Mouse (Mus musculus) right cerebral cortex, adult 18-20 months (tissue): ENCODE data around the gene Ap1g2.

Experiments used
- DNase-seq: peaks from one replicate; pipeline ENCODE4 v3.0.0; 2022; ENCODE audit warnings: mixed read lengths

Ap1g2 gene

DNA sequence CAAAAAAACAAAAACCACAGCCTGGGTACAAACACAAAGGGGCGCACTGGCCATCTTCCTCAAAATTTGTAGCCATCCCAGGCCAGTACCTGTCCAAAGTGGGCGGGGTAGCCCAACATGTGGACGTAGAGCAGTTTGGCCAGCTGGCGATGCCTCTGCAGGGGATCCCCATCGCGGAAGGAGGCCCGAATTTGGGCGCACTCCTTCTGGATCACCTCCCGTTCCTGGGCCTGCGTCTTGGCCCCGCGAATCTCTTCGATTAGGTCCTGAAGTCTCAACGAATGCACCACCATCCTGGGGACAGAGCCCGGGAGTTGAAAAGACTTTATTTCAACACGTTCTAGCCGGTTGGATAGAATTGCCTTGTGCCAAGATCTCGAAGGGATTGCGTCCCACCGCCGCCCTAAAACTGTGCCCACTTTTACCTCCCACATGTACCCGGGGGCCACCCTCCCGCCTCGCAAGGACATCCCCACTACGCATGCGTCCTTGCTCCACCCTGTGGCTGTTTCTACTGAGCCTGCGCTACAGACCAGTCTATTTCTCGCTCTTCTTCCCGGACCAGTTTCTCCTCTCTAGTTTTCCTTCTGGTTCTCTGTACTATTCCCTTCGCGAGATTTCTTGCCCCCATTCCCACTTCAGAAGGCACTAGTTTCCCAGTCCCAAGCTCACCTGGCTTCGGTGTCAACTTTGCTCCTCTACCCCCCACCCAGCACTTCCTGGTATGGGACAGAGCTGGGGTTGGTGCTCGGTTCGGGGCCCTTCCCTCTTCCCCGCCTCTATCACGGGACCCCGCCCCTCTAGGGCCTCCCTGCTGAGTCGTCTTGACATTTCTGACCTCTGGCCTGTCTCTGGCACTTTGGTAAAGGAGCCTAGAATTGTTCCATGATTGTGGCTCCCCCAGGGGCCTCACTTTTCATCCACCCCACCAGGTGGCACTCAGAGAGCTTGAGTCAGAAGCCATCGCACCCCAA is at the start of gene Ap1g2:
Gene Ap1g2 (minus strand): TSS at position 758 of the 974 bp plus-strand sequence.
- peak; percentile 91 for DNase-seq

- DNase-seq, result no peak
Measured at GRCm38 (mm10) chr14:55152951-55153481, 46.6 kb upstream of the Ap1g2 start.

DNA sequence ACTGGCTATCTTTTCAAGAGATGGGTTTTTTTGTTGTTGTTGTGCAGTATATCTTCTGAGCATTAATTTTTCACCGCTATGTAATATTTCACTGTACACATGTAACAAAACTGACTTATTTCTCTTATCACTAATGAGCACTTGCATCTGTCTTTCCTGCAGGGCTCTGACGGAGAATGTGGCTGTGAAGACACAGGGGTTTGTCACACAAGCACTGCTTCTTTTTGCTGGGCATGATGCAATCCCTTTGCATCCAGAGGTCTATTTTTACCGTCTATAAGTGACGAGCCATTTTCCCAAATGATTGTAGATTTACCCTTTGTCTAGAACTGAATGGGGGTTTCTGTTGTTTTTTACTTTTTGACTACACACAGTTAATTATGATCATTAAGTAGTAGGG is 45.8 kb upstream of the Ap1g2 start:
- no peak for DNase-seq

- no peak for DNase-seq
Measured at GRCm38 (mm10) chr14:55150985-55151384, 44.6 kb upstream of the Ap1g2 start.

GRCm38 (mm10) chr14:55149041-55149440 is 42.6 kb upstream of the Ap1g2 start:
- no peak for DNase-seq

DNA sequence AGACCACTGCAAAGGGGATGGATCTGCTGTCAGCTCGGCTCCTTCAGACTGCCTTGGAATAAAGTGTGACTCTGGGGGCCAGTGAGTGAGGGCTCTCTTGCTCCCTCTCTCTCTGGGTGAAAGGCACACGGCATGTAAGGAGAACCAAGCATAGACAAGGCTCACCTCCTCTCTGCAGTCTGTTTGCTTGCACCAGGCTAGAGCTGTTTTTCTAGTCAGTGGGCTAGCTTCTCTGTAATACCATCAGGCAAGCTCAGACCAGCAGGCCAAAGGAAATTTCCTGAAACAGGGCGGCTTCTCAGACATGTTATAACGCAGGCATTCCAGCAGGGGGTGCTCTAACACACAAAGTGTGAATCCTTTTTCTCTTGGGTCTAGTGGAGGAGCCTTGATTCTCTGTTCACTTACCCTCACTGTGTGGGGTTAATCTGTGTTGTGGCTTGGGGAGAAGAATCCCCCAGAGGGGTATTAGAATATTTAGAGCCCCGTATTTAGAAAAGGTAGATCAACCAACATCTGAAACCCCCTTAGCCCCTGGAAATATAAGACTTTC is 42.0 kb upstream of the Ap1g2 start:
- peak; percentile 72 for DNase-seq

DNA sequence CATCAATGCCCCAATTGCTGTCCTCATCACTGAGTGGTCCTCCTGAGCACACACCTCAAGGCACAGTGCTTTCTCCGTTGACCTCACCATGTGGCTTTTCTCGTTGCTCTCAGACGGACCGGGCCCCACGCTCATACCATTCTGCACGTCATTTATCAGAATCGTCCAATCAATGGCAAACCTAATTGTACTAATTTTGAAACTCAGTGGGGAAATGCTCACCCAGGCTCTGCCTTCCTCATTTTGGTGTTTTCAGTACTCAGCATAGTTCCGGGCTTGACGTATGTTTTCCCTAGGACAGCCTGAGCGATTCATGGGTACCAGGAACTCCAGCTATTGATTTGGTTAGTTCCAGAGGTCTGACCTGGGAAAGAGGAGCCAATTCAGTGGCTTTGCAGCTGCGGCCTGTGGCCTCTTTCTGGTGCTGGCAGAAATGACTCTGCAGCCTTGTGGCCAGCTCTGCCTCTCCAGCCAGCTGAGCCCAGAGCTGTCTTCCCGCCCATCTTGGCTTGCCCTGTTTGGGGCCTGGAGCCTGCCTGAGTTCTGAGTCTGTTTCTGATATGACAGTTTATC is 40.5 kb upstream of the Ap1g2 start:
- peak; percentile 22 for DNase-seq

- no peak for DNase-seq
Measured at GRCm38 (mm10) chr14:55146324-55146723, 39.9 kb upstream of the Ap1g2 start.

DNA sequence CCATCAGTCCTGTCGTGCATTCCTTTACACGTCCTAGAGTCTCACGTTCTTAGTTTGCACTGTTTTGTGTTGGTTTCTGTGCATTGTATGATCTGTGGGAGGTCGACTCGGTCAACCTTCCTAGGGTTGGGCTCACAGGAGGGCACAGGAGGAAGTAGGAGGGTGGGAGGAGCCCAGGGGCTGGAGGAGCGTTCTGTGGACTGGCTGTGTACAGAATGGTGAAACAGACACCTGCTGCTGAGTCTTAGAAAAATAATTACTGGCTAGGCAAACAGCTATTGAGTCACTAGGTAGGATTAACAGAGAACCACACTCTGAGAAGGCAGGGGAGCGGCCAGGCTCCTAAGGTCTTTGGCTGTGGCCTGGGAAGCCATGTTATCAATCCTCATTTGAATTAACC is 32.9 kb upstream of the Ap1g2 start:
- no peak for DNase-seq

- DNase-seq, result no peak
Measured at GRCm38 (mm10) chr14:55135676-55136075, 29.3 kb upstream of the Ap1g2 start.

GRCm38 (mm10) chr14:55126521-55126920 is 20.1 kb upstream of the Ap1g2 start:
- no peak for DNase-seq

- DNase-seq, result no peak
Measured at GRCm38 (mm10) chr14:55125711-55126110, 19.3 kb upstream of the Ap1g2 start.

DNA sequence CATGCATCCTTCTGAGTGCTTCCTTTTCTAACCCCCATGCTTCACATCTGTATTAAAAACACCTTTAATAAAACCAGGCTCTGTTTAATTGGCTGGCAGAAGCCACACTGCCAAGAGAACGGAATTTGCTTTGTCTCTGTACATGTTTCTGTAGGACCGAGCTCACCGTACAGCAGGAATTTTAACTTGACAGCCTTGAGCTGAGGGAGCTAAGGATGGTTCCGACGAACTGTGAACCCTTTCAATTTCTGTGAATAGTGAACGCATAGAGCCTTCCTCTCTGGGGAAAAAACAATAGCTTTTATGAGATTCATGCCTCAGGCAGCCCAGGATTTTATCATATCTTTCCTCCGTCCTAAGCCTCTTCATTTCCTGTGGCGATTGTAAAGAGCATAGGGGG is 16.0 kb upstream of the Ap1g2 start:
- DNase-seq, result no peak

DNA sequence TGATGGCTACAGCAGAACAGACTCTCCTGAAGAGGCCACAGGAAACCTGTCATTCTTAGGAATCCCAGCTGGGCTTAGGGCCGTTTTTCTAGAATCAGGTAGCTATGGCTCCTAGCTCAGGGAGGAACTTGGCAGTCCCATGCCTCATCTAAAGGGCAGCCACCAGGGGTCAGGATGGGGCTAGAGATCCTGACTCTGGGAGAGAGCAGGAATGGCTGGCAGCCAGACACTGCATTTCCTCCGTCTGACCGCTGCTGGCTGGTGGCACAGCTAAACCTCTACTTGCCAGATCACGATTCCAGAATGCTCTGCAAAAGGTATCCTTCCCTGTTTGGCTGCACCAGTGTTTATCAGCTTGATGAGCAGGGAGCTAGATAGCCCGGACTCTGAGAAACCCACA is 15.6 kb upstream of the Ap1g2 start:
- DNase-seq, result no peak

- peak; percentile 60 for DNase-seq
Measured at GRCm38 (mm10) chr14:55119421-55120134, 13.2 kb upstream of the Ap1g2 start.

- DNase-seq, result no peak
Measured at GRCm38 (mm10) chr14:55118852-55119251, 12.5 kb upstream of the Ap1g2 start.

GRCm38 (mm10) chr14:55116425-55117200 is 10.2 kb upstream of the Ap1g2 start, which contains the start of gene Jph4:
TSS of gene Jph4 (minus strand) at chr14:55116935.
- DNase-seq, result peak; percentile 83

DNA sequence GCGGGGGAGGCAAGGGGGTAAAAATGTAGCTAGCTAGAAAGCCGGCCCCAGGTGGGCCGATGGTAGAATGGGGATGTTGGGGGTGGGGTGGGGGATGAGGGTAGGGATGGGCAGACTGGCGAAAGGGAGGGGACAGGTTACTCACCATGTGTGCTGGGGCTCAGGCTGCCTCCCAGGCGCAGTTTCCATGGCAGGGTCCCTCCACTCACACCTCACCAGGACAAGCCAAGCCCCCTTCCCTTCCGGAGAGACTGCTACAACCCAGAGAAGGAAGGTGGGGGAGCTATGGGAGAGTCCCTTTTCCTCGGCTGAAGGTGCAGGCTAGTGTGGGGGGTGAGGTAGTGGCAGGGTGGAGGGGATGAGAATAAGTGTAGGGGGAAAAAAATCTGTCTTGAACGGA is 9.5 kb upstream of the Ap1g2 start:
- no peak for DNase-seq

GRCm38 (mm10) chr14:55114759-55115701 is 8.6 kb upstream of the Ap1g2 start:
- DNase-seq, result peak; percentile 76

- peak; percentile 55 for DNase-seq
Measured at GRCm38 (mm10) chr14:55113975-55114645, 7.7 kb upstream of the Ap1g2 start.
